Mouse (Mus musculus): Measurements from ENCODE around the gene AI182371.

DNA sequence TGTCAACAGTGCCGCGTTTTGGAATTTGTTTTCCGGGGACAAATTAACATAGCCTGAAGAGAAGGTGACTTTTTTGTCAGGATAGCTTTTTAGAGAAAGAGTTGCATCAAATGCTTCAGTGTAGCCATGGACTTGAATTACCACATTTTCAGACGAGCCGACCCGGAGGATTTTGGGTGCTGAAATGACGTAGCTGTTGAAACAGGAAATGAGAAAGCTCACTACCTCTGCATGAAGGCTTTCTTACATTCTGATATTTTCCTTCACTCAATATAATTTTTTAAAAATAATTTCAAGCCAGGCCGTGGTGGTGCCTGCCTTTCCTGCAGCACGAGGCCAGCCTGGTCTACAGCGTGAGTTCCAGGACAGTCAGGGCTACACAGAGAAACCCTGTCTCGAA lies 44.1 kb downstream of the AI182371 start:
- no peak for TF ChIP-seq POLR2A (IDR thresholded peaks at IDR 0.05; ENCODE audit: extremely low read depth, insufficient read depth, low read length)
- TF ChIP-seq CTCF (IDR thresholded peaks at IDR 0.05; ENCODE audit: low read depth, low read length) = no peak
